Mouse (Mus musculus) embryonic facial prominence, embryonic 12.5 days (tissue): Measurements from ENCODE around the gene Zranb2. TPM values are rescaled to one million over a fixed set of nuclear protein-coding genes. Genes with fewer than 3 reads are reported as not detected.

ENCODE experiments used
- ATAC-seq: fragments of 200-750 bp; cut with Nextera tagmentation; 2 replicates; pipeline ENCODE4 v1.8.0; 2017; ENCODE audit not compliant: insufficient number of reproducible peaks, insufficient read depth, low FRiP score, low TSS enrichment
- H3K27ac ChIP-seq: fragments of 300-500 bp; sonication (generic); 2 replicates; pipeline ENCODE4 v1.5.1; 2016; ENCODE audit warnings: mild to moderate bottlenecking
- H3K27me3 ChIP-seq: fragments of 300-500 bp; sonication (generic); 2 replicates; pipeline ENCODE4 v1.6.1; 2016; ENCODE audit warnings: mild to moderate bottlenecking, moderate library complexity
- H3K36me3 ChIP-seq: fragments of 300-500 bp; sonication (generic); 2 replicates; pipeline ENCODE4 v1.6.1; 2016; ENCODE audit warnings: mild to moderate bottlenecking
- H3K4me1 ChIP-seq: fragments of 300-500 bp; sonication (generic); 2 replicates; pipeline ENCODE4 v1.6.1; 2016
- H3K4me2 ChIP-seq: fragments of 300-500 bp; sonication (generic); replicated peaks from 2 replicates; pipeline ENCODE4 v1.6.1; 2016; ENCODE audit warnings: mild to moderate bottlenecking, moderate library complexity
- H3K4me3 ChIP-seq: fragments of 300-500 bp; sonication (generic); 2 replicates; pipeline ENCODE4 v1.5.1; 2016; ENCODE audit warnings: mild to moderate bottlenecking
- H3K9ac ChIP-seq: fragments of 300-500 bp; sonication (generic); 2 replicates; pipeline ENCODE4 v1.6.1; 2016; ENCODE audit warnings: mild to moderate bottlenecking, moderate library complexity
- H3K9me3 ChIP-seq: fragments of 300-500 bp; sonication (generic); 2 replicates; pipeline ENCODE4 v1.6.1; 2016; ENCODE audit warnings: mild to moderate bottlenecking, moderate library complexity
- WGBS: fragments of 180-500 bp; shearing (Covaris S2); methylation state at CpG from one replicate; pipeline ENCODE4 v1.1.7; 2016; 5-methylcytosine and 5-hydroxymethylcytosine counted together
- polyA plus RNA-seq: library from polyadenylated mRNA; unstranded; fragments of >200 nt; fragmentation: Nextera tagmentation; extraction: Ambion mirVana; gene quantifications from 2 replicates; pipeline ENCODE4 v1.2.1, GENCODE M21; 2016

The Zranb2 gene
- polyA plus RNA-seq: 115 and 125 TPM in 2 replicates

DNA sequence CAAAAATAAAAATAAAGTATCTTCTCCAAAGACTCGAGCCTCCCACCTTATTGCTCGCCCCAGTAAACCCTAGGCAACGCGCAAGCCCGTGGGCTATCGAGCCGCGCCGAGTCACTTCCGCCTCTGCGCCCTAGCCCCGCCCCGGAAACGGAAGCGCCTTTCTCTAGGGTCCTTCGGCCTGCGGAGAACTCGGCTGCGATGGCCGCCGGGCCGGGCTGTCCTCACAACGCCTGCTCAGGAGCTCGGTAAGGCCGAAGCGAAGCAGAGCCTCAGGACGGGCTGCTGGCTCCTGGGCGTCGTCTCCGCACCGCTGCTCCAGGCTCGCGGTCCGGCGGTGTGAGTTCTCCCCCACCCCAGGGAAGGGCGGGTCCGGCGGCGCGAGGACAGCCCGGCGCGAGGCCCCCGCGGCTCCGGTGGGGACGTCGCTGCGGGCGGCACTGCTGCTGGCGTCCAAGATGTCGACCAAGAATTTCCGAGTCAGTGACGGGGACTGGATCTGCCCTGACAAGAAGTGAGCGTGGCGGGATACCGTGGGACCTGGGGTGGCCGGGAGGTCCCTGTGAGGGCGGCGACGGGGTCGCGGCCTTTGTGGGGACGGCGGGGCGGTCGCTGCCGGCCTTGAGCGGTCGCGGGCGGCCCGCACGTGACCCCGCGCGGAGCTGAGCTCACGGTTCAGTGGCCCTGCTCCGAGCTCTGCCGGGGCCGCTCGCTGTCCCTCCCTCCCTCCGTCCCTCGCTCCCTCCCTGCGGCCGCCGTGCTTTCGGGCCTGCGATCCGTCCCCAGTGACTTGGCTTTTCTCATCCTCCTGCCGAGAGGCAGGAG lies at the start of gene Zranb2:
TSS of gene Zranb2 (plus strand) at position 197 of the 822 bp plus-strand sequence.
- ATAC-seq: peak; percentile 96
- Histone ChIP-seq H3K9me3 (no peaks in the 10 kb centered on the region), H3K27me3 (peaks cover 30% of the 10 kb centered on the region), H3K4me2 (peak within 1 kb of the TSS; percentile 77), H3K9ac (peak within 1 kb of the TSS; percentile 87), H3K4me3 (peak within 1 kb of the TSS; percentile 83), H3K36me3 (peaks cover 9% of the 10 kb centered on the region), H3K4me1 (no peaks in the 10 kb centered on the region), H3K27ac (peak within 1 kb of the TSS; percentile 91)
- under 1% methylated on average over 74 of the region's 91 CpGs for WGBS

DNA sequence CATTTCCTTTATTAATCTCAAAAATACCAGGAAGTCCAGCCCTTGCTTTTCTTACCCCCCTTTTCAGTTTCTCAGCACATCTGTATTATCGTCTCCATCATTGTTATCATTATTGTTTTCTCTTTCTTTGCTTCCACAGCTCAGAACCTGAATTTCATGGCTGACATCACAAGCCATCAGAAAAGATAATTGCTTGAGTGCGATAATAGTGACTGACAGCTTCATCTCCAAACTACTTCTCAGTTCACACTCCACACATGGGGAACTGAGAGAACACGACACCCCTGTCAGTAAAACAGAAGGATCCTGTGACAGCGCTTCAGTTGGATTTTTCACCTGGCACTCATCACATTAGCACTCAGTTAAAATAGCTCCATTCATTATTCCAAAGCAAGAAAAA lies 41.9 kb upstream of the Zranb2 start:
- ATAC-seq: no peak
- H3K36me3 ChIP-seq: no peaks in the 10 kb centered on the region
- H3K9me3 ChIP-seq: no peaks in the 10 kb centered on the region
- peaks cover 5% of the 10 kb centered on the region; the same call in 1 of the 2 replicates for H3K4me1 ChIP-seq
- no peak overlapping the region for H3K4me3 ChIP-seq
- WGBS: 30% methylated on average over 4 of the region's 4 CpGs
- no peak overlapping the region for H3K27ac ChIP-seq
- H3K4me2 ChIP-seq: no peak overlapping the region
- no peak overlapping the region for H3K9ac ChIP-seq
- H3K27me3 ChIP-seq: no peaks in the 10 kb centered on the region

DNA sequence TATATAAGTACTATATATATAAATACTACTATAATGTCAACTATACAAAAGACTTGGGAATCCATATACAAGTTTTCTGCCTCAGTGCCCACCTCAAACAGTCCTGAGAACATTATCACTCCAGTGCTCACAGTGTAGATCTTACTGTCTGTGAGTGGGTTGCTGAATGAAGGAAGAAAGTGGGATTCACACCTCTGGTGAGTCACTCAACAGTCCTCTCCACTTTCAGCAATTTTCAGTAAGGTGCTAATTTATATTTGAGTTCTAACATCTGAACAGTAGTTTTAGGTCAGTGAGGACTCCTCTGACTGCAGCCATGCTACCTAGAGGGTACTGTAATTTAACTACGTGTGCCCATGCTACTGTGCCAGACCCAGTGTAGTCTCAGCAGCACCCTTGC lies 31.7 kb upstream of the Zranb2 start:
- no peaks in the 10 kb centered on the region for H3K27me3 ChIP-seq
- H3K4me2 ChIP-seq: no peak overlapping the region
- H3K9ac ChIP-seq: no peak overlapping the region
- no peak for ATAC-seq
- H3K27ac ChIP-seq: no peak overlapping the region
- H3K4me1 ChIP-seq: no peaks in the 10 kb centered on the region
- H3K9me3 ChIP-seq: no peaks in the 10 kb centered on the region
- 67% methylated on average over 1 of the region's 1 CpGs for WGBS
- no peaks in the 10 kb centered on the region for H3K36me3 ChIP-seq
- no peak overlapping the region for H3K4me3 ChIP-seq

DNA sequence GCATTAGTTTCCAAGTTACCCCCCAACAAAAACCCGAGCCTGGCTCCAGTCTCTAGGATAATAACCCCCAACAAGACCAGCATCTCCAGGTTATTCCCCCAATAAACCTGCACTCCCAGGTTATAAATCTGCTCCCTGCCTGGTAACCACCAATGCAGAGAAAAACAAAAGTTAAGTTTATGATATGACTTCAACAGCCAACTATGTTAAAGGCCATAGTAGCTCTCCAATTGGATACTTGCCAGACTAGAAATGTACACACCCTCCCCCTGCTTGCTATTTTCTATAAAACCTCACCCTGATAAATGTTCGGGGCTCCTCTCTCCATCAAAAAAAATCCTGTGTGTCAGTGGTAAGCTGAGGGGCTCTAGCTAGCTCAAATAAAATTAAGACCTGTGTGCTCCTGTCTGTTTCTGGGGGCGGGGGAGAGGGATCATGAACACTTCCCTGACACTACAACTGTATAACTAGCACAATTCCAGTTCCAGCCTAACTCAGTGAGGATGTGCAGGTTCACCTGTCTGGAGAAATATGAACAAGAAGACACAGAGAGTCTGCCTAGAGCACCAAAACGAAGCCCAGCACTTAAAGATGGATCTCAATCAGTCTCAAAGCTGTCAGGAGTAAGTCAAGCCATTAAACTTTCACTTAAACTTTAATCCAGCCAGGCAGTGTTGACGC lies 19.7 kb upstream of the Zranb2 start:
- no peak for ATAC-seq
- no peaks in the 10 kb centered on the region for H3K9me3 ChIP-seq
- no peak overlapping the region for H3K9ac ChIP-seq
- no peak overlapping the region for H3K4me2 ChIP-seq
- no peaks in the 10 kb centered on the region for H3K36me3 ChIP-seq
- no peak overlapping the region for H3K27ac ChIP-seq
- H3K27me3 ChIP-seq: no peaks in the 10 kb centered on the region
- 68% methylated on average over 5 of the region's 5 CpGs for WGBS
- no peaks in the 10 kb centered on the region for H3K4me1 ChIP-seq
- no peak overlapping the region for H3K4me3 ChIP-seq

DNA sequence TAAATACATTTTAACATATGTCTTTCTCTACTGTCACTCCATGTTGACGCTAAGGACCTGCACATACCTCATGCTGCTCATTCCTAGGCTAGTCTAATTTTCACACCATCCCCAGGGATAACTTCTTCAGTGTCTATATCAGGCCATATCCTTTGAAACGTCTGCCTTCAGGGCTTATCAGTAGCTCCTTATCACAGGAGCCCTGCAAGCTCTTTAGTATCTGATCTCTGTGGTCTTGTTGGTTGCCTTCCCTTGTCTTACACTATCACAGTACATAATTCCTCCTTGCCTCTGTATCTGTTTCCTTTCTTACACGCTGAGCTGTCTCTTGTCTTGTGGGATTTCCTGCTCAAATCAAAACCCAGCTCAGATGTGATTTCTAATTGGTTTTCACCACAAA lies 17.5 kb upstream of the Zranb2 start:
- Histone ChIP-seq H3K9me3 (no peaks in the 10 kb centered on the region), H3K9ac (no peak overlapping the region), H3K27ac (no peak overlapping the region), H3K4me2 (no peak overlapping the region), H3K27me3 (no peaks in the 10 kb centered on the region), H3K4me3 (no peak overlapping the region), H3K36me3 (no peaks in the 10 kb centered on the region), H3K4me1 (no peaks in the 10 kb centered on the region)
- 65% methylated on average over 3 of the region's 3 CpGs for WGBS
- ATAC-seq: no peak

DNA sequence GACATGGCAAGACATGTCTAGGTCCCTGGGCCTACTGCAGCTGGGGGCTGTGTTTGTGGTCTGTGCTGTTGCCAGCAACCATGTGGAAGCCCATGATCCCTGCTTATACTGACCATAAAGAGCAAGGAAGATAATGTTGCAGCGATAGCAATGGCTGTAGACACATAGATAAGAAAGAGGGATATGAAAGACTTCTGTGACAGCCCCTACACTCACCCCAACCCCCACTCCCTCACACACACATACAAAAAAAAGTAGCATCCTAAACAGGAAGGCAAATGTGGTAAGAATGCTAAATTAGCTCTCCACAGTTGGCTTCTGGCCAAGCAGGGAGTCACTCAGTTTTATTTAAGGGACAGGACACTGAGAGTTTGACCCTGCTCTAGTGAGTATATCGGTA lies 16.0 kb upstream of the Zranb2 start:
- 77% methylated on average over 2 of the region's 2 CpGs for WGBS

DNA sequence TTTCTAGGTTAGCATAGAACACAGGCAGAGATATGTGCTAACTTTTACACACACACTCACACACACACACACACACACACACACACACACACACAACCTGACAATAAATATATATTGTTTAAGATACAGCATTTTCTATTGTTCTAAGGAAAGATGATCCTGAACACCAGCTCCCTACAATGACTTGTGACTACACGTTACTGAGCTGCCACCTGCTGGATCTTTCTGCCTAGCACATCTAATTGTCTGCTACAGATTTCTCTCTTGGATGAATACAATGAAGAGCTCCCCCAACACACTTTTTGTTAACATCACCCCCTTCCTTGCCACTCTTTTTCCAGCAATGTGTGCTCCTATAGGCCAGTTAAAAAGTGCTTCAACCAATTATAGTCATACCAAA lies 13.5 kb upstream of the Zranb2 start:
- ATAC-seq: peak; percentile 61; the same call in 1 of the 2 replicates
- H3K27ac ChIP-seq: no peak overlapping the region
- H3K4me2 ChIP-seq: no peak overlapping the region
- no peaks in the 10 kb centered on the region for H3K4me1 ChIP-seq
- WGBS: 4% methylated on average over 1 of the region's 1 CpGs
- no peak overlapping the region for H3K9ac ChIP-seq
- no peaks in the 10 kb centered on the region for H3K9me3 ChIP-seq
- no peaks in the 10 kb centered on the region for H3K36me3 ChIP-seq
- H3K27me3 ChIP-seq: peaks cover 8% of the 10 kb centered on the region; the same call in 1 of the 2 replicates
- H3K4me3 ChIP-seq: no peak overlapping the region

More for the DNA sequence above, 16.0 kb upstream of the Zranb2 start:
- H3K4me2 ChIP-seq: no peak overlapping the region
- no peaks in the 10 kb centered on the region for H3K27me3 ChIP-seq
- H3K36me3 ChIP-seq: no peaks in the 10 kb centered on the region
- H3K4me3 ChIP-seq: no peak overlapping the region
- no peak overlapping the region for H3K9ac ChIP-seq
- ATAC-seq: no peak
- no peak overlapping the region for H3K27ac ChIP-seq
- no peaks in the 10 kb centered on the region for H3K4me1 ChIP-seq
- no peaks in the 10 kb centered on the region for H3K9me3 ChIP-seq

DNA sequence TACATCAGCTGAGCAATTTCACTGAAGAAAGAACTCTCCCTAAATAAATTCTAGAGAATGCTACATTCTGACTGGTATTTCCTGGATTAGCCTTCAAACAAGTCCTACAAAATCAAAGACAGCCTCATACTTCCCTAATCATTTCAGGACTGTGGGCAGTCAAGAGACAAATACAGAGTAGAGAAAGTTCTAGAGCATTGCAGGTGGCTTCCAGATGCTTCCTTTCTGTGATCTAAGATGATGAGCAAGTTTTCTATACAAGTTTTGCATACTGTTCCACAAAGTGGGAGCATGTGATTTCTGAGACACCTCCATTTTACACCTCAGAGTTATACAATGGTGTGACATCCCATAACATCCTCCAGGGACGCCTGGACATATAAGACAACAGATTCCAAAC lies 10.1 kb upstream of the Zranb2 start:
- Histone ChIP-seq H3K9me3 (no peaks in the 10 kb centered on the region), H3K4me1 (no peaks in the 10 kb centered on the region), H3K9ac (no peak overlapping the region), H3K27me3 (peaks cover 15% of the 10 kb centered on the region), H3K4me2 (no peak overlapping the region), H3K27ac (no peak overlapping the region), H3K4me3 (no peak overlapping the region), H3K36me3 (no peaks in the 10 kb centered on the region)
- ATAC-seq: no peak
- WGBS: 37% methylated on average over 1 of the region's 1 CpGs

DNA sequence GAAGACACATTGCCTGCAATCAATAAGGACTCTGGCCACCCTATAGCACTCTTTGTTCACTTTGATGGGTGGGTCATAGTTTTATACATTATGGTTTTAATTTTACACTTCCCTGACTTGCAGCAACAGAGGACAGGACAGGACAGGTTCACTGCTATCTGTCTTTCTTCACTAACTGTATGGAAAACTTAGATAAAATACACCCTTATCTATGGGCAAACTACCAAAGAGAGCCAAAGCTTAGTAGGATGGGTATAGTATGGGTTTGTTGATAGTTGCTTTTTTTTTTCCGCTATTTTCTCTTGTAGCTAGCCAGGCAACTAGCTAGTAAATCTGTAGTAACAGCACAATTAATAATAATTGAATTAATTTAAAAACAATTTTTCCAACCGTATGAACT lies 2.4 kb upstream of the Zranb2 start:
- H3K27me3 ChIP-seq: peaks cover 38% of the 10 kb centered on the region
- 80% methylated on average over 2 of the region's 2 CpGs for WGBS

DNA sequence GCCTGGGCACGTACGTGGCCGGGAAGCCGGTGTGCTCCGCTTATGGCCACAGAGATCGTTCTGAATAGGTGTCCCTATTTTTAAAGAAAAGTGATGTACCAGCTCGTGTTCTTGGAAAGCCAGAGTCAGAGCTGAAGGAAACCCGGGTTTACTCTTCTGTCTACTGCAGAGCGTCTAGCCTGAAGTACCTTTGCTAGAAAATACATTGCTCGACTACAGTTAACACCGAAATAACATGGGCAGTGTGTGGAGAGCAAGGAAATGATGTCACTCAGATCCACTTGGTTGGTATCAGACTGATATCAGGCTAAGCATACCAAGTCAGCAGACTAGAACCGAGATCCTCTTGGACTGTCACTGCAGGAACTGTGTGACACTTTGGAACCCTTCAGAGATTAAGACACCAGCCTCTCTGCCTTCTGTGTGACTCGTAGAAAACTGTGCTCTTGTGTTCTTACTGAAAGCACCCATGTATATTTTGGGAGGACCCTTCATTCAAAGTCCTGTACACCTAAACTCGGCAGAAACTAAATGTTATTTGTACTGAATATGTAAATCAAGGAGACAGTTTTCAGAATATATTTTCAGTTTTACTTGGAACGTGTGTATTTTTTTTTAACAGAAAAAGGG lies 941 bp downstream of the Zranb2 start:
- Histone ChIP-seq H3K9me3 (no peaks in the 10 kb centered on the region), H3K4me1 (no peaks in the 10 kb centered on the region), H3K4me3 (peak overlapping the region; percentile 83), H3K4me2 (peak overlapping the region; percentile 77), H3K9ac (peak overlapping the region; percentile 87), H3K36me3 (peaks cover 15% of the 10 kb centered on the region), H3K27me3 (peaks cover 23% of the 10 kb centered on the region), H3K27ac (peak overlapping the region; percentile 91)
- ATAC-seq: peak; percentile 6; the same call in 1 of the 2 replicates
- WGBS: 3% methylated on average over 15 of the region's 15 CpGs

More for the DNA sequence above, 2.4 kb upstream of the Zranb2 start:
- Histone ChIP-seq H3K4me2 (no peak overlapping the region), H3K27ac (no peak overlapping the region), H3K9ac (no peak overlapping the region), H3K4me3 (no peak overlapping the region), H3K4me1 (no peaks in the 10 kb centered on the region), H3K36me3 (no peaks in the 10 kb centered on the region), H3K9me3 (no peaks in the 10 kb centered on the region)
- ATAC-seq: no peak

DNA sequence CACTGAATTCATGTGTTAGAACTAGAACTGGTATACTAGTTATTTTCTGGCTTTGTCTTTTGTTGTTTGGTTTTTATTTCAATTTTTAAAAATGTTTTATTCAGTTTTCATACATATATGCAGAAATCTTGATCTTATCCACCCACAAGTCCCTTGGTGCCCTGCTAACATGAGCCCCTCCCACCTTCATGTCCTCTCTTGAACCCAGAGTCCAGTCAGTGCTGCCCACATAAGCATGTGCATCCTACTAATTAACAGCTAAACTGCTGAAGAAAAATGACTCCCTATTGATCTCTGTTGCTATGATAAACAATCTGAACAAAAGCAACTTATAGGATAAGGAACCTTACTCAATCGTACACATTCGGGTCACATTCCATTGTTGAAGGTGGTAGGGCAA lies 15.4 kb downstream of the Zranb2 start:
- peaks cover 36% of the 10 kb centered on the region for H3K36me3 ChIP-seq
- no peak overlapping the region for H3K27ac ChIP-seq

More for the DNA sequence above, 15.4 kb downstream of the Zranb2 start:
- WGBS: 99% methylated on average over 2 of the region's 2 CpGs
- no peak overlapping the region for H3K9ac ChIP-seq
- no peak overlapping the region for H3K4me3 ChIP-seq
- H3K27me3 ChIP-seq: no peaks in the 10 kb centered on the region
- no peaks in the 10 kb centered on the region for H3K9me3 ChIP-seq
- no peaks in the 10 kb centered on the region for H3K4me1 ChIP-seq
- H3K4me2 ChIP-seq: no peak overlapping the region
- no peak for ATAC-seq
